Mouse (Mus musculus) liver, embryonic 14.5 days (tissue): ENCODE results near the gene Med4.

ENCODE experiments used
- CTCF ChIP-seq: IDR thresholded peaks from 2 replicates; pipeline ENCODE4 v1.5.1; 2016; ENCODE audit warnings: antibody characterized with exemption, low read depth, control low read depth
- EP300 ChIP-seq: IDR thresholded peaks from 2 replicates; pipeline ENCODE4 v1.6.1; 2016; ENCODE audit warnings: antibody characterized with exemption, low read depth

GRCm38 (mm10) chr14:73543781-73544180 is 34.0 kb downstream of the Med4 start:
- TF ChIP-seq CTCF (no peak), EP300 (no peak)
